21 mouse cellular contexts compared by ENCODE assay signal in genomic region chr10:25392786-25393185, GRCm38 (mm10). TPM values are rescaled to one million over a fixed set of nuclear protein-coding genes. Genes with fewer than 3 reads are reported as not detected.
DNase-seq lines count a peak whose midpoint lies in the region; ATAC-seq and TF ChIP-seq lines count a peak whose summit lies in the region.
"Had no signal": no experiment of that assay in that cellular context is flagged by ENCODE, and none has a peak within 500 bp of the region (broad histone marks: within the 10 kb centered on the region; RNA-seq: fewer than 3 reads in every experiment).

No protein-coding gene starts in this region.

- no peak overlapping the region for H3K9ac ChIP-seq in lung, postnatal 0 days (replicated peaks; ENCODE audit: low read depth)
- H3K9ac ChIP-seq: embryonic facial prominence, embryonic 12.5 days; forebrain, embryonic 13.5 days; forebrain, postnatal 0 days; heart, embryonic 12.5 days; hindbrain, embryonic 14.5 days; intestine, embryonic 15.5 days had no signal

- H3ac ChIP-seq in myocyte (ENCODE audit: control insufficient read depth, insufficient read length), result no peak overlapping the region

- TF ChIP-seq EP300 in lung, postnatal 0 days (IDR thresholded peaks at IDR 0.05), result no peak

- no peak for DNase-seq in heart, embryonic 10.5 days (ENCODE audit: low spot score)
- DNase-seq in heart, adult 8-10 months (ENCODE audit: low spot score), result no peak
- peak; percentile 57 for DNase-seq in lung, postnatal 0 days (ENCODE audit: low spot score)
- no peak for DNase-seq in lung, adult 2 months
- DNase-seq in Muller cell, postnatal 12 days (ENCODE audit: inconsistent ontology term), result peak; percentile 92
- DNase-seq in cerebellum, postnatal 25 days, result no peak
- DNase-seq: cerebellum, adult 11 months; cerebellum, adult 8-10 months; cerebellum, postnatal 14 days; forebrain, postnatal 0 days; gastrocnemius, adult 2 months; gastrocnemius, postnatal 25 days had no signal

- no peaks in the 10 kb centered on the region for H3K27me3 ChIP-seq in heart, embryonic 10.5 days (ENCODE audit: insufficient read depth, poor library complexity, severe bottlenecking)
- no peaks in the 10 kb centered on the region for H3K27me3 ChIP-seq in lung, postnatal 0 days (replicated peaks; ENCODE audit: insufficient read depth, low read length)
- H3K27me3 ChIP-seq in myocyte (ENCODE audit: control insufficient read depth, insufficient read depth, insufficient read length), result no peaks in the 10 kb centered on the region
- H3K27me3 ChIP-seq: CH12.LX; embryonic facial prominence, embryonic 12.5 days; forebrain, embryonic 13.5 days; heart, embryonic 12.5 days; intestine, embryonic 15.5 days had no signal

- no peak overlapping the region for H3K4me3 ChIP-seq in heart, embryonic 10.5 days
- no peak overlapping the region for H3K4me3 ChIP-seq in lung, postnatal 0 days (ENCODE audit: low read depth, low read length)
- no peak overlapping the region for H3K4me3 ChIP-seq in lung, adult 2 months (replicated peaks; ENCODE audit: extremely low read depth, low read depth, low read length)
- H3K4me3 ChIP-seq in myocyte, result no peak overlapping the region
- H3K4me3 ChIP-seq: embryonic facial prominence, embryonic 12.5 days; forebrain, embryonic 13.5 days; gastrocnemius, adult 2 months; heart, embryonic 12.5 days; hindbrain, embryonic 10.5 days; intestine, embryonic 15.5 days had no signal

- TF ChIP-seq POLR2A in lung, adult 2 months (IDR thresholded peaks at IDR 0.05; ENCODE audit: borderline replicate concordance, extremely low read depth, low read depth, low read length), result no peak
- TF ChIP-seq POLR2A in myocyte (IDR thresholded peaks at IDR 0.05; ENCODE audit: insufficient read length, low read depth), result no peak

- no peaks in the 10 kb centered on the region for H3K9me3 ChIP-seq in heart, embryonic 10.5 days
- H3K9me3 ChIP-seq in lung, postnatal 0 days (ENCODE audit: low read length), result no peaks in the 10 kb centered on the region
- H3K9me3 ChIP-seq: embryonic facial prominence, embryonic 12.5 days; forebrain, embryonic 13.5 days; heart, embryonic 12.5 days; hindbrain, embryonic 10.5 days; intestine, embryonic 15.5 days had no signal

- ATAC-seq in lung, postnatal 0 days, result peak; percentile 27; the same call in 1 of the 2 replicates
- ATAC-seq in megakaryocyte, adult 5-6 weeks (ENCODE audit: poor library complexity, severe bottlenecking), result no peak
- ATAC-seq: forebrain, embryonic 13.5 days; forebrain, postnatal 0 days; intestine, embryonic 15.5 days had no signal

- H3K4me2 ChIP-seq in lung, postnatal 0 days (replicated peaks; ENCODE audit: low read depth, low read length), result no peak overlapping the region
- H3K4me2 ChIP-seq in myocyte (ENCODE audit: low read depth), result peak overlapping the region; percentile 68
- H3K4me2 ChIP-seq: embryonic facial prominence, embryonic 12.5 days; forebrain, embryonic 13.5 days; heart, embryonic 12.5 days; hindbrain, embryonic 14.5 days; intestine, embryonic 15.5 days had no signal

- H3K36me3 ChIP-seq in heart, embryonic 10.5 days, result no peaks in the 10 kb centered on the region
- no peaks in the 10 kb centered on the region for H3K36me3 ChIP-seq in lung, postnatal 0 days (ENCODE audit: insufficient read depth, low read length)
- H3K36me3 ChIP-seq in myocyte (ENCODE audit: control insufficient read depth, insufficient read depth), result no peaks in the 10 kb centered on the region
- H3K36me3 ChIP-seq: embryonic facial prominence, embryonic 12.5 days; heart, embryonic 12.5 days; hindbrain, embryonic 10.5 days; intestine, embryonic 15.5 days had no signal

- 81% methylated on average over 7 of the region's 7 CpGs for WGBS in heart, embryonic 10.5 days
- WGBS in lung, postnatal 0 days, result 65% methylated on average over 7 of the region's 7 CpGs
- WGBS in lung, adult 2 months, result 75% methylated on average over 7 of the region's 7 CpGs

- TF ChIP-seq CTCF in lung, postnatal 0 days (IDR thresholded peaks at IDR 0.05), result no peak
- no peak for TF ChIP-seq CTCF in lung, adult 2 months (IDR thresholded peaks at IDR 0.05; ENCODE audit: insufficient read depth, low read length)

- H3K79me2 ChIP-seq in myocyte (ENCODE audit: control insufficient read depth, insufficient read depth), result peaks cover 96% of the 10 kb centered on the region

- peaks cover 38% of the 10 kb centered on the region for H3K4me1 ChIP-seq in heart, embryonic 10.5 days
- peaks cover 3% of the 10 kb centered on the region; the same call in 1 of the 2 replicates for H3K4me1 ChIP-seq in lung, postnatal 0 days (ENCODE audit: insufficient read depth, low read depth, low read length)
- peaks cover 18% of the 10 kb centered on the region for H3K4me1 ChIP-seq in lung, adult 2 months (ENCODE audit: control insufficient read depth, insufficient read depth, low read length)
- H3K4me1 ChIP-seq: forebrain, embryonic 13.5 days; hindbrain, embryonic 10.5 days; intestine, embryonic 15.5 days had no signal

- H3K27ac ChIP-seq in heart, embryonic 10.5 days, result 0 out of 2 replicates have a peak overlapping the region, but pooled peaks have one; percentile 16
- H3K27ac ChIP-seq in lung, postnatal 0 days (ENCODE audit: low read length), result no peak overlapping the region; the same call in 1 of the 2 replicates
- H3K27ac ChIP-seq: embryonic facial prominence, embryonic 12.5 days; forebrain, embryonic 13.5 days; gastrocnemius, adult 2 months; hindbrain, embryonic 10.5 days; hindbrain, embryonic 14.5 days; intestine, embryonic 15.5 days had no signal

TF ChIP-seq in myocyte, 11 proteins besides CTCF, POLR2A, EP300 and RAD21:
- TF ChIP-seq CEBPB (IDR thresholded peaks at IDR 0.05; ENCODE audit: insufficient read depth, poor library complexity, severe bottlenecking), result peak; percentile 69; the same call in 1 of the 2 replicates
- no peak for TF ChIP-seq E2F4 (IDR thresholded peaks at IDR 0.05; ENCODE audit: insufficient read depth)

RNA-seq across cellular contexts. Expression of gene Epb41l2, which starts 33.2 kb away (rescaled TPM):
- 55.6 and 60.0 TPM in 2 replicates for polyA plus RNA-seq in heart, embryonic 10.5 days (2016; fragmentation: Nextera tagmentation; extraction: Ambion mirVana)
- total RNA-seq in heart, adult 8-10 months (2022), result 10 to 100 TPM; 34.0 to 46.3 (median 40.7) TPM
- polyA plus RNA-seq in lung, postnatal 0 days (2015; fragmentation: Nextera tagmentation; extraction: Ambion mirVana), result 48.2 and 54.2 TPM in 2 replicates
- 85.4 and 132 TPM in 2 replicates for polyA plus RNA-seq in lung, adult 2 months (2012; rRNA removed)
- polyA plus RNA-seq in myocyte (2012; fragmentation: generic; extraction: Trizol), result 22.3 TPM
- total RNA-seq in megakaryocyte, adult 5-6 weeks (2015), result 52.6 and 58.2 TPM in 2 replicates
- 51.8 and 52.0 TPM in 2 replicates for total RNA-seq in megakaryocyte, adult 5-6 weeks (2017)

Comparison
In these comparisons a context has a peak if more than half of its experiments do, and no peak if none do; other contexts are left out.
1. DNase-seq: peak in lung, postnatal 0 days (single experiment) and Muller cell, postnatal 12 days (single experiment); none in heart, embryonic 10.5 days (single experiment), heart, adult 8-10 months (single experiment), lung, adult 2 months (single experiment) and cerebellum, postnatal 25 days (0 of 2).